Mouse (Mus musculus) small intestine, adult 2 months (tissue): Measurements from ENCODE around the gene Tmprss11e.

Experiments
- CTCF ChIP-seq: fragments of 200-500 bp; IDR thresholded peaks from 2 replicates; pipeline ENCODE4 v1.5.1; 2012; ENCODE audit warnings: low read depth, mild to moderate bottlenecking, control low read depth, inconsistent platforms, low read length, moderate library complexity, mixed read lengths; ENCODE audit not compliant: insufficient replicate concordance, insufficient read length; ENCODE audit errors: extremely low read depth
- POLR2A ChIP-seq: fragments of 200-500 bp; IDR thresholded peaks from 2 replicates; pipeline ENCODE4 v1.6.1; 2012; ENCODE audit warnings: low read depth, mild to moderate bottlenecking, control low read depth, inconsistent platforms, low read length, moderate library complexity

- TF ChIP-seq CTCF (no peak), POLR2A (no peak)
Observed at GRCm38 (mm10) chr5:86776941-86777340, 31.3 kb upstream of the Tmprss11e start.
